Mouse (Mus musculus) brain, embryonic 14.5 days (tissue): ENCODE data around the gene Gli2. TPM values are rescaled to one million over a fixed set of nuclear protein-coding genes. Genes with fewer than 3 reads are reported as not detected.

Source experiments
- DNase-seq: peaks from one replicate; pipeline ENCODE4 v3.0.0-alpha.2; 2011; ENCODE audit warnings: low read depth
- CTCF ChIP-seq: fragments of 200-500 bp; IDR thresholded peaks from 2 replicates; pipeline ENCODE4 v1.5.1; 2012; ENCODE audit warnings: inconsistent platforms, mild to moderate bottlenecking, moderate library complexity, borderline replicate concordance; ENCODE audit not compliant: insufficient read depth, insufficient read length; ENCODE audit errors: extremely low read depth
- POLR2A ChIP-seq: fragments of 200-500 bp; IDR thresholded peaks from 2 replicates; pipeline ENCODE4 v1.6.1; 2012; ENCODE audit warnings: mild to moderate bottlenecking, inconsistent platforms, borderline replicate concordance; ENCODE audit not compliant: poor library complexity, insufficient read depth, insufficient read length, severe bottlenecking; ENCODE audit errors: extremely low read depth
- polyA plus RNA-seq: library from polyadenylated mRNA; depleted of rRNA; stranded (reverse); fragments of >200 nt; gene quantifications from 2 replicates; pipeline ENCODE4 v1.2.3, GENCODE M21; 2012

The Gli2 gene
- polyA plus RNA-seq, 1 experiment, result 8.3 TPM

GRCm38 (mm10) chr1:119049812-119050615, 3.4 kb downstream of the Gli2 start:
- DNase-seq, result peak; percentile 75
- TF ChIP-seq POLR2A (no peak), CTCF (no peak)

DNA sequence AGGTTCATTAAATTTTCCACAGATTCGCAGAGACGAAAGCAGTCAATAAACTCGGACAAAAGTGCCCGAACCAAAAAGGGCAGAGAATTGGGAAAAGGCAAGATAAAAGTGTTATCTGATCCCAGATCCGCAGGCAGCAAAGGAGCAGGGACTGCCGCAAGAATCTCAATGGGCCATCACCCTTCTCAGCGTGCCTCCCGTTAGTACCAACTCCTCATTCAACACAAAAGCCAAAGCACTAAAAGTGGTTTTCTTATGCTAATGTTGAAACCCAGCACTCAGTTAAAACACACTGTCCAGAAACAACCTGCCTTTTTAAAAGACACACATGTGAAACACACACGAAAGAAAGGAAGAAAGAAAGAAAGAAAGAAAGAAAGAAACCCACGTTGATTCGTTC, 4.4 kb downstream of the Gli2 start:
- DNase-seq, result peak; percentile 69
- TF ChIP-seq CTCF (no peak), POLR2A (no peak)

DNA sequence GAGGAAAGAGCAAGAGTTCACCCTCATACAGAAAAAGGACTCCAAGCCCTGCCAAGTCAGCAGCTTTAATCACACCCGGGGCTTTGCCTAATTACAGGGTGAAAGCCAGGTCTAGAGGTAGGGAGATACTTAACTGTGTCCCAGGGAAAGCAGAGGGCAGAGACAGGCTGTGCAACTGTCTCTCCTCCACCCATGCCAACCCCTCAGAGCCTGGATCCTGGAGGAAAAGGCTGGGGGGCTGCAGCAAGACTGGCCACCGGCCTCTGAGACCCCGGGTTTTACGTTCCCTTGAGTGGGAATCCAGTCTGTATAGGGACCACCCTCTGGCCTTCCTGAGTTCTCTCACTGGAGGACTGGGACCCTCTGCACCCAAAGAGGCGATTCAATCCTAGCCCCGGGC, 4.9 kb downstream of the Gli2 start:
- TF ChIP-seq POLR2A, result no peak
- TF ChIP-seq CTCF, result no peak
- DNase-seq, result peak; percentile 58

- DNase-seq, result peak; percentile 87
These were observed 5.7 kb downstream of the Gli2 start for GRCm38 (mm10) chr1:119047462-119048371.

GRCm38 (mm10) chr1:119038436-119038835, 15.0 kb downstream of the Gli2 start:
- TF ChIP-seq POLR2A, result no peak
- no peak for TF ChIP-seq CTCF
- no peak for DNase-seq

More at GRCm38 (mm10) chr1:119047462-119048371, 5.7 kb downstream of the Gli2 start:
- TF ChIP-seq POLR2A (peak; percentile 70; the same call in 1 of the 2 replicates), CTCF (no peak)

GRCm38 (mm10) chr1:119035931-119036330, 17.5 kb downstream of the Gli2 start:
- DNase-seq, result no peak

DNA sequence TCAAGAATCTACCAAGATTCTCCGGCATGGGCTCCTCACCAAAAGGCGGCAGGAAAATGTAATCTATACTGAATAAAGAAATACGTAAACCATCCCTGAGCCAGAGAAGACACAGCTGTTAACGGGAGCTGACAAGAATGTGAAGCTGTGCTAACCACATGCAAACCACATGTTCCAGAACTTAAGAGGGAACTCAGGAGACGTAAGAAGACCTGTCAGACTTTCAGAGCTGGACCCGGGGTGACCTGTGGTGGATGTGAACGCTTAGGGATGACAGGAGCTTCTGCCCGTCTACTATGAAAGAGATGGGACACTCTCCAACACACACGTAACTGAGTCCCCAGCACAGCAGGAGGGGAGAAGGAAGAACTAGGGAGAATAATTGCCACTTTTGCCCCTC, 18.1 kb downstream of the Gli2 start:
- no peak for DNase-seq
- TF ChIP-seq POLR2A (no peak), CTCF (no peak)

More at GRCm38 (mm10) chr1:119035931-119036330, 17.5 kb downstream of the Gli2 start:
- TF ChIP-seq POLR2A (no peak), CTCF (no peak)

GRCm38 (mm10) chr1:119034163-119034705, 19.2 kb downstream of the Gli2 start:
- TF ChIP-seq POLR2A (no peak), CTCF (no peak)
- DNase-seq, result no peak

DNA sequence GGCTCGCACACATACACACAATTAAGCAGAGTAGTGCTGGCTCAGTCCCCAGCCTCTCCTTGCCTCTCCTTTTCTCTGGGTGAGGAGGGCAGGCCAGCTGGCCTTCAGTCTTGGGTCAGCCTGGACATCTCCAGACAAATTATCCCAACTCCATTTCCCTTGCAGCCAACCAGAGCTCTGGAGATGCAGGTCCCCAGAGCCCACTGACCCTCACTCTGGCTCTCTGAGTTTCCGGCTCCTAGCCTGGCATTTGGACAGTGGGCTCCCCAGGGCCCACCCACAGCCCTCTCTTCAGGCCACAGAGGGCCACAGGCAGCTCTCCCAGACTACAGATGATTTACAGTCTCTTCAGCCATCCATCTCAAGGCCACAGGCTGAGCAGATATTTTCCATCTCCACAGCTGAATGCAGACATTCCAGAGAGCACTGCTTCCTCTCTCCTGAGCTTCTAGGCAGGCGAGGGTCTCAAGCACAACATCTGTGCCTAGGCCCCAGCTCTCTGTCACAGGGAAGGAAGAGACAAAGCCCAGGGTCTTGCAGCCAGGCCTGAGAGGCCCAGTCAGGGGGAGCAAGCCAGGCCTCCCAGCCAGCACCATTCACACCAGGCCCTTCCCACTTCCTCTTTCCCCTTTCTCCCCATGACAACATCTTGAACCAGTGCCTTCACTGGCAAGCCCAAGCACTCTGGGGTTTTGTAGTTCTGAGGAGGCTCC, 19.8 kb downstream of the Gli2 start:
- peak; percentile 95 for DNase-seq
- no peak for TF ChIP-seq CTCF
- TF ChIP-seq POLR2A, result no peak

- TF ChIP-seq CTCF, result no peak
- no peak for TF ChIP-seq POLR2A
- DNase-seq, result no peak
These were observed 22.2 kb downstream of the Gli2 start for GRCm38 (mm10) chr1:119031185-119031584.
